Mouse (Mus musculus) heart, embryonic 16.5 days (tissue): ENCODE results near the gene Prkce. TPM values are rescaled to one million over a fixed set of nuclear protein-coding genes. Genes with fewer than 3 reads are reported as not detected.

ENCODE experiments used
- ATAC-seq: fragments of 200-750 bp; cut with Nextera tagmentation; replicated peaks from 2 replicates; pipeline ENCODE4 v1.8.0; 2017; ENCODE audit warnings: moderate number of reproducible peaks; ENCODE audit not compliant: insufficient read depth, low FRiP score; ENCODE audit errors: extremely low read depth
- H3K27ac ChIP-seq: fragments of 300-500 bp; sonication (generic); 2 replicates; pipeline ENCODE4 v1.5.1; 2014; ENCODE audit warnings: mild to moderate bottlenecking, low read length, control low read depth, moderate library complexity
- H3K27me3 ChIP-seq: fragments of 300-500 bp; sonication (generic); 2 replicates; pipeline ENCODE4 v1.6.1; 2014; ENCODE audit warnings: low read length, mixed read lengths; ENCODE audit not compliant: control insufficient read depth, insufficient read depth
- H3K36me3 ChIP-seq: fragments of 300-500 bp; sonication (generic); 2 replicates; pipeline ENCODE4 v1.6.1; 2014; ENCODE audit not compliant: control insufficient read depth, insufficient read depth
- H3K4me1 ChIP-seq: fragments of 300-500 bp; sonication (generic); 2 replicates; pipeline ENCODE4 v1.6.1; 2014; ENCODE audit warnings: low read length, mixed read lengths; ENCODE audit not compliant: control insufficient read depth, insufficient read depth
- H3K4me2 ChIP-seq: fragments of 300-500 bp; sonication (generic); 2 replicates; pipeline ENCODE4 v1.6.1; 2014; ENCODE audit warnings: low read depth, mild to moderate bottlenecking, control low read depth, low read length
- H3K4me3 ChIP-seq: fragments of 300-500 bp; sonication (generic); 2 replicates; pipeline ENCODE4 v1.5.1; 2014; ENCODE audit warnings: mild to moderate bottlenecking, control low read depth, low read length
- H3K9ac ChIP-seq: fragments of 300-500 bp; sonication (generic); 2 replicates; pipeline ENCODE4 v1.6.1; 2014; ENCODE audit warnings: low read length, control low read depth
- H3K9me3 ChIP-seq: fragments of 300-500 bp; sonication (generic); replicated peaks from 2 replicates; pipeline ENCODE4 v1.6.1; 2016; ENCODE audit warnings: low read length; ENCODE audit not compliant: control insufficient read depth
- WGBS: fragments of 180-500 bp; shearing (Covaris S2); extraction: QIAGEN DNeasy Blood & Tissue Kit; methylation state at CpG from one replicate; pipeline ENCODE4 v1.1.7; 2014; 5-methylcytosine and 5-hydroxymethylcytosine counted together
- polyA plus RNA-seq: library from polyadenylated mRNA; unstranded; fragments of >200 nt; fragmentation: Nextera tagmentation; extraction: Ambion mirVana; gene quantifications from 2 replicates; pipeline ENCODE4 v1.2.1, GENCODE M21; 2015

The Prkce gene
- polyA plus RNA-seq, 1 experiment from 2014 or later: 6.0 TPM

GRCm38 (mm10) chr17:86283741-86284140 lies 116.2 kb downstream of the Prkce start:
- no peak overlapping the region for H3K9ac ChIP-seq
- H3K9me3 ChIP-seq: no peaks in the 10 kb centered on the region
- no peak for ATAC-seq
- 46% methylated on average over 5 of the region's 5 CpGs for WGBS
- no peaks in the 10 kb centered on the region for H3K27me3 ChIP-seq
- H3K4me1 ChIP-seq: peaks cover 38% of the 10 kb centered on the region
- H3K4me2 ChIP-seq: no peak overlapping the region
- peak overlapping the region; percentile 16; the same call in 1 of the 2 replicates for H3K27ac ChIP-seq
- H3K36me3 ChIP-seq: no peaks in the 10 kb centered on the region
- no peak overlapping the region for H3K4me3 ChIP-seq

GRCm38 (mm10) chr17:86285058-86285457 lies 117.5 kb downstream of the Prkce start:
- ATAC-seq: no peak
- no peaks in the 10 kb centered on the region for H3K27me3 ChIP-seq
- WGBS: 71% methylated on average over 5 of the region's 5 CpGs
- no peak overlapping the region for H3K9ac ChIP-seq
- no peaks in the 10 kb centered on the region for H3K36me3 ChIP-seq
- no peak overlapping the region for H3K4me2 ChIP-seq
- no peaks in the 10 kb centered on the region for H3K9me3 ChIP-seq
- H3K4me1 ChIP-seq: peaks cover 36% of the 10 kb centered on the region
- H3K4me3 ChIP-seq: no peak overlapping the region
- no peak overlapping the region for H3K27ac ChIP-seq

GRCm38 (mm10) chr17:86286747-86287271 lies 119.2 kb downstream of the Prkce start:
- Histone ChIP-seq H3K27ac (no peak overlapping the region), H3K36me3 (no peaks in the 10 kb centered on the region), H3K9me3 (no peaks in the 10 kb centered on the region), H3K27me3 (no peaks in the 10 kb centered on the region), H3K4me1 (peaks cover 29% of the 10 kb centered on the region), H3K4me3 (no peak overlapping the region), H3K4me2 (no peak overlapping the region), H3K9ac (peak overlapping the region; percentile 8; the same call in 1 of the 2 replicates)
- WGBS: 52% methylated on average over 7 of the region's 7 CpGs
- ATAC-seq: no peak; the same call in 1 of the 2 replicates

GRCm38 (mm10) chr17:86292711-86293110 lies 125.1 kb downstream of the Prkce start:
- Histone ChIP-seq H3K27me3 (no peaks in the 10 kb centered on the region), H3K4me3 (no peak overlapping the region), H3K9ac (no peak overlapping the region), H3K4me1 (peaks cover 9% of the 10 kb centered on the region), H3K36me3 (no peaks in the 10 kb centered on the region), H3K9me3 (no peaks in the 10 kb centered on the region), H3K27ac (no peak overlapping the region), H3K4me2 (peak overlapping the region; percentile 35; the same call in 1 of the 2 replicates)
- 69% methylated on average over 6 of the region's 6 CpGs for WGBS
- no peak for ATAC-seq

- peak; percentile 39; the same call in 1 of the 2 replicates for ATAC-seq
- Histone ChIP-seq H3K9me3 (no peaks in the 10 kb centered on the region), H3K4me2 (peak overlapping the region; percentile 35; the same call in 1 of the 2 replicates), H3K9ac (no peak overlapping the region), H3K4me3 (no peak overlapping the region), H3K27me3 (no peaks in the 10 kb centered on the region), H3K4me1 (peaks cover 9% of the 10 kb centered on the region), H3K36me3 (no peaks in the 10 kb centered on the region), H3K27ac (no peak overlapping the region)
- 29% methylated on average over 9 of the region's 10 CpGs for WGBS
Observed at GRCm38 (mm10) chr17:86293247-86293744, 125.7 kb downstream of the Prkce start.

- no peaks in the 10 kb centered on the region for H3K27me3 ChIP-seq
- no peak overlapping the region for H3K4me3 ChIP-seq
- H3K9ac ChIP-seq: no peak overlapping the region
- H3K9me3 ChIP-seq: no peaks in the 10 kb centered on the region
- H3K4me2 ChIP-seq: no peak overlapping the region
- ATAC-seq: no peak
- no peaks in the 10 kb centered on the region for H3K36me3 ChIP-seq
- peaks cover 43% of the 10 kb centered on the region for H3K4me1 ChIP-seq
- WGBS: 74% methylated on average over 3 of the region's 3 CpGs
- no peak overlapping the region for H3K27ac ChIP-seq
Observed at GRCm38 (mm10) chr17:86299576-86299975, 132.0 kb downstream of the Prkce start.

GRCm38 (mm10) chr17:86300774-86301595 lies 133.4 kb downstream of the Prkce start:
- Histone ChIP-seq H3K4me3 (peak overlapping the region; percentile 25), H3K36me3 (no peaks in the 10 kb centered on the region), H3K27me3 (no peaks in the 10 kb centered on the region), H3K9ac (peak overlapping the region; percentile 65), H3K27ac (peak overlapping the region; percentile 97), H3K9me3 (no peaks in the 10 kb centered on the region), H3K4me1 (peaks cover 48% of the 10 kb centered on the region), H3K4me2 (peak overlapping the region; percentile 59)
- ATAC-seq: peak; percentile 11; the same call in 1 of the 2 replicates
- 34% methylated on average over 22 of the region's 22 CpGs for WGBS

GRCm38 (mm10) chr17:86302266-86302665 lies 134.7 kb downstream of the Prkce start:
- ATAC-seq: peak; percentile 33; the same call in 1 of the 2 replicates
- 34% methylated on average over 11 of the region's 11 CpGs for WGBS
- H3K9me3 ChIP-seq: no peaks in the 10 kb centered on the region
- H3K4me1 ChIP-seq: peaks cover 51% of the 10 kb centered on the region
- peak overlapping the region; percentile 59 for H3K9ac ChIP-seq
- H3K27ac ChIP-seq: peak overlapping the region; percentile 97
- no peaks in the 10 kb centered on the region for H3K36me3 ChIP-seq
- peak overlapping the region; percentile 47 for H3K4me2 ChIP-seq
- 0 out of 2 replicates have a peak overlapping the region, but pooled peaks have one; percentile 4 for H3K4me3 ChIP-seq
- H3K27me3 ChIP-seq: no peaks in the 10 kb centered on the region

GRCm38 (mm10) chr17:86302861-86303331 lies 135.3 kb downstream of the Prkce start:
- no peaks in the 10 kb centered on the region for H3K9me3 ChIP-seq
- H3K36me3 ChIP-seq: no peaks in the 10 kb centered on the region
- peak overlapping the region; percentile 97 for H3K27ac ChIP-seq
- peak overlapping the region; percentile 59 for H3K9ac ChIP-seq
- H3K4me2 ChIP-seq: peak overlapping the region; percentile 47
- 0 out of 2 replicates have a peak overlapping the region, but pooled peaks have one; percentile 4 for H3K4me3 ChIP-seq
- no peaks in the 10 kb centered on the region for H3K27me3 ChIP-seq
- WGBS: 24% methylated on average over 14 of the region's 14 CpGs
- H3K4me1 ChIP-seq: peaks cover 51% of the 10 kb centered on the region
- ATAC-seq: peak; percentile 71
